Mouse (Mus musculus) kidney, embryonic 15.5 days (tissue): ENCODE measurements around the gene Sirpa. TPM values are rescaled to one million over a fixed set of nuclear protein-coding genes. Genes with fewer than 3 reads are reported as not detected.

Experiments used
- ATAC-seq: fragments of 200-750 bp; cut with Nextera tagmentation; replicated peaks from 2 replicates; pipeline ENCODE4 v1.8.0; 2017; ENCODE audit warnings: moderate TSS enrichment; ENCODE audit not compliant: low FRiP score
- H3K27ac ChIP-seq: fragments of 300-500 bp; sonication (generic); 2 replicates; pipeline ENCODE4 v1.5.1; 2015; ENCODE audit warnings: mild to moderate bottlenecking, inconsistent platforms
- H3K27me3 ChIP-seq: fragments of 300-500 bp; sonication (generic); 2 replicates; pipeline ENCODE4 v1.6.1; 2015; ENCODE audit warnings: inconsistent platforms
- H3K36me3 ChIP-seq: fragments of 300-500 bp; sonication (generic); 2 replicates; pipeline ENCODE4 v1.6.1; 2015; ENCODE audit warnings: inconsistent platforms
- H3K4me1 ChIP-seq: fragments of 300-500 bp; sonication (generic); 2 replicates; pipeline ENCODE4 v1.6.1; 2015; ENCODE audit warnings: inconsistent platforms
- H3K4me2 ChIP-seq: fragments of 300-500 bp; sonication (generic); 2 replicates; pipeline ENCODE4 v1.6.1; 2015; ENCODE audit warnings: moderate library complexity, mild to moderate bottlenecking, inconsistent platforms
- H3K4me3 ChIP-seq: fragments of 300-500 bp; sonication (generic); replicated peaks from 2 replicates; pipeline ENCODE4 v1.5.1; 2015; ENCODE audit warnings: mild to moderate bottlenecking, inconsistent platforms
- H3K9ac ChIP-seq: fragments of 300-500 bp; sonication (generic); 2 replicates; pipeline ENCODE4 v1.6.1; 2015; ENCODE audit warnings: mild to moderate bottlenecking, inconsistent platforms
- H3K9me3 ChIP-seq: fragments of 300-500 bp; sonication (generic); replicated peaks from 2 replicates; pipeline ENCODE4 v1.6.1; 2016; ENCODE audit warnings: inconsistent platforms
- WGBS: fragments of 180-500 bp; shearing (Covaris S2); methylation state at CpG from one replicate; pipeline ENCODE4 v1.1.7; 2015; ENCODE audit warnings: mixed read lengths; 5-methylcytosine and 5-hydroxymethylcytosine counted together
- polyA plus RNA-seq: library from polyadenylated mRNA; unstranded; fragments of >200 nt; fragmentation: Nextera tagmentation; extraction: Ambion mirVana; gene quantifications from 2 replicates; pipeline ENCODE4 v1.2.1, GENCODE M21; 2015

The Sirpa gene
- polyA plus RNA-seq, 1 experiment from 2014 or later = 30.6 TPM

DNA sequence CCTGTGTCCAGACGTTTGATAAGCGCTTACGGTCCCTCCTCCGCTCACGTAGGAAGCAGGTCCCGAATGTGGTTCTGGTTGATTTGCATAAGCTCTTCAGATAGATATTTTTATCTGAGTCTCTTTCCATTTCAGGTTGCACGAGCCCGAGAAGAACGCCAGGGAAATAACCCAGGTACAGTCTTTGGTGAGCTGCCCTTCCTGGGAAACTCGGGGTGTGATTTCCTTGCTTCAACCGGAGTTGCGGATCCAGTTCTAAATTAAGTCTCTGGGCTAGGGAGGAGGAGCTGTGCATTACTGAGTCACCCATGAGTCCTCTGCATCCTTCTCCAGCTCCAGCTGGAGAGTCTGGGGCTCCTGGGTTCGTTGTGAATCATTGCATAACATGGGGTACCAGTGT, 35.2 kb downstream of the Sirpa start:
- WGBS = 77% methylated on average over 13 of the region's 13 CpGs
- no peak overlapping the region for H3K9ac ChIP-seq
- H3K27me3 ChIP-seq = no peaks in the 10 kb centered on the region
- no peak for ATAC-seq
- no peak overlapping the region for H3K4me2 ChIP-seq
- no peak overlapping the region for H3K27ac ChIP-seq
- H3K4me1 ChIP-seq = 0 out of 2 replicates have a peak, but pooled peaks cover 12% of the 10 kb centered on the region
- H3K4me3 ChIP-seq = no peak overlapping the region
- H3K9me3 ChIP-seq = no peaks in the 10 kb centered on the region
- peaks cover 23% of the 10 kb centered on the region; the same call in 1 of the 2 replicates for H3K36me3 ChIP-seq

DNA sequence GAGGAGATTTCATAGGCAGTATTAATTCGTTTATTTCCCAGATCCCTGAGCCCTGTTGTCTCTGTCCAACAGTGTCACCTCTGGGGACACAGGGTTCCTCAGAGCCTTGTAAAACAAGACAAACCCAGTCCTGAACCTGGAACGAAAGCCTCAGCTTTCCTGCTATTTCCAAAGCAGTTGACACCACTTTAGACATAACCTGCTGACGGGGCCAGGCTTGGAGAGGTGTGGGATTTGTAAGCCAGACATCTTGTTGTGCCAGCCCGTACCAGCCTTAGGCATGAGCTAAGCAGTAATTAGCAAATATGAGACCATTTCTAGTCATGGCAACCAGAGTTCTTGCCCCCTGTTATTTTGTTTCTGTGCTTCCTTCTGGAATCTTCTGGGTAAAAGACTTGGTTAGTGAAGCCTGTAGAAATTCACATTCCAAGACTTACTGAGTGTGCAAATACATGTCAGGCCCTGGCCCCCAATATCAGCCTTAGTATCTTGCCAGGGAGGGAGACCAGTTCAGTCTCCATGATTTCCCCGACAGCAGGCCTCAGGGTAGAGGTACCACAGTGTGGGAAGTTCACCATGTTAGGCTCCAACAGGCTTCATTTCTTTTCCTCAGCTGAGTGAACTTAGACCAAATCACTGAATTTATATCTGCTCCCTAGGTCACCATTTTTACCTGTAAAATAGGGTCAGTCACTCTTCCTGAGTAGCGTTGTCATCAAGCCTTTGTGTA, 36.0 kb downstream of the Sirpa start:
- no peak overlapping the region for H3K4me3 ChIP-seq
- H3K4me1 ChIP-seq = 0 out of 2 replicates have a peak, but pooled peaks cover 15% of the 10 kb centered on the region
- ATAC-seq = no peak
- no peaks in the 10 kb centered on the region for H3K9me3 ChIP-seq
- H3K27ac ChIP-seq = no peak overlapping the region
- 88% methylated on average over 6 of the region's 6 CpGs for WGBS
- peaks cover 23% of the 10 kb centered on the region; the same call in 1 of the 2 replicates for H3K36me3 ChIP-seq
- H3K27me3 ChIP-seq = no peaks in the 10 kb centered on the region
- H3K9ac ChIP-seq = no peak overlapping the region
- no peak overlapping the region for H3K4me2 ChIP-seq

DNA sequence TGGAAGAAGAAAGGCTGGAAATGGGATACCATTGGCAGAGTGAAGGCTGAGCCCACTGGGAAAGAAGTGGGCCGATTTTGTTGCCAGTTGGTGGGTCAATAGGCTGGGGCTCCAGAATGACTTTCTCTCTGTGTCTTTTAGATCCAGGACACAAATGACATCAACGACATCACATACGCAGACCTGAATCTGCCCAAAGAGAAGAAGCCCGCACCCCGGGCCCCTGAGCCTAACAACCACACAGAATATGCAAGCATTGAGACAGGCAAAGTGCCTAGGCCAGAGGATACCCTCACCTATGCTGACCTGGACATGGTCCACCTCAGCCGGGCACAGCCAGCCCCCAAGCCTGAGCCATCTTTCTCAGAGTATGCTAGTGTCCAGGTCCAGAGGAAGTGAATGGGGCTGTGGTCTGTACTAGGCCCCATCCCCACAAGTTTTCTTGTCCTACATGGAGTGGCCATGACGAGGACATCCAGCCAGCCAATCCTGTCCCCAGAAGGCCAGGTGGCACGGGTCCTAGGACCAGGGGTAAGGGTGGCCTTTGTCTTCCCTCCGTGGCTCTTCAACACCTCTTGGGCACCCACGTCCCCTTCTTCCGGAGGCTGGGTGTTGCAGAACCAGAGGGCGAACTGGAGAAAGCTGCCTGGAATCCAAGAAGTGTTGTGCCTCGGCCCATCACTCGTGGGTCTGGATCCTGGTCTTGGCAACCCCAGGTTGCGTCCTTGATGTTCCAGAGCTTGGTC, 37.3 kb downstream of the Sirpa start:
- Histone ChIP-seq H3K4me2 (no peak overlapping the region), H3K27me3 (no peaks in the 10 kb centered on the region), H3K36me3 (peaks cover 23% of the 10 kb centered on the region; the same call in 1 of the 2 replicates), H3K9me3 (no peaks in the 10 kb centered on the region), H3K4me3 (no peak overlapping the region), H3K4me1 (0 out of 2 replicates have a peak, but pooled peaks cover 12% of the 10 kb centered on the region), H3K27ac (no peak overlapping the region), H3K9ac (no peak overlapping the region)
- ATAC-seq = no peak
- WGBS = 92% methylated on average over 15 of the region's 15 CpGs

DNA sequence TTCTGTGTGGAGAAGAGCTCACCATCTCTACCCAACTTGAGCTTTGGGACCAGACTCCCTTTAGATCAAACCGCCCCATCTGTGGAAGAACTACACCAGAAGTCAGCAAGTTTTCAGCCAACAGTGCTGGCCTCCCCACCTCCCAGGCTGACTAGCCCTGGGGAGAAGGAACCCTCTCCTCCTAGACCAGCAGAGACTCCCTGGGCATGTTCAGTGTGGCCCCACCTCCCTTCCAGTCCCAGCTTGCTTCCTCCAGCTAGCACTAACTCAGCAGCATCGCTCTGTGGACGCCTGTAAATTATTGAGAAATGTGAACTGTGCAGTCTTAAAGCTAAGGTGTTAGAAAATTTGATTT, 37.9 kb downstream of the Sirpa start:
- no peak for ATAC-seq
- H3K27me3 ChIP-seq = no peaks in the 10 kb centered on the region
- no peaks in the 10 kb centered on the region for H3K9me3 ChIP-seq
- no peak overlapping the region for H3K9ac ChIP-seq
- peaks cover 23% of the 10 kb centered on the region; the same call in 1 of the 2 replicates for H3K36me3 ChIP-seq
- H3K4me3 ChIP-seq = no peak overlapping the region
- WGBS = 86% methylated on average over 3 of the region's 3 CpGs
- H3K27ac ChIP-seq = no peak overlapping the region
- H3K4me2 ChIP-seq = no peak overlapping the region
- 0 out of 2 replicates have a peak, but pooled peaks cover 11% of the 10 kb centered on the region for H3K4me1 ChIP-seq

DNA sequence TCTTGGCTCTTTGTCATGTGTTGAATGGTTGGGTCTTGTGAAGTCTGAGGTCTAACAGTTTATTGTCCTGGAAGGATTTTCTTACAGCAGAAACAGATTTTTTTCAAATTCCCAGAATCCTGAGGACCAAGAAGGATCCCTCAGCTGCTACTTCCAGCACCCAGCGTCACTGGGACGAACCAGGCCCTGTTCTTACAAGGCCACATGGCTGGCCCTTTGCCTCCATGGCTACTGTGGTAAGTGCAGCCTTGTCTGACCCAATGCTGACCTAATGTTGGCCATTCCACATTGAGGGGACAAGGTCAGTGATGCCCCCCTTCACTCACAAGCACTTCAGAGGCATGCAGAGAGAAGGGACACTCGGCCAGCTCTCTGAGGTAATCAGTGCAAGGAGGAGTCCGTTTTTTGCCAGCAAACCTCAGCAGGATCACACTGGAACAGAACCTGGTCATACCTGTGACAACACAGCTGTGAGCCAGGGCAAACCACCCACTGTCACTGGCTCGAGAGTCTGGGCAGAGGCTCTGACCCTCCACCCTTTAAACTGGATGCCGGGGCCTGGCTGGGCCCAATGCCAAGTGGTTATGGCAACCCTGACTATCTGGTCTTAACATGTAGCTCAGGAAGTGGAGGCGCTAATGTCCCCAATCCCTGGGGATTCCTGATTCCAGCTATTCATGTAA, 38.5 kb downstream of the Sirpa start:
- H3K4me3 ChIP-seq = no peak overlapping the region
- H3K9ac ChIP-seq = no peak overlapping the region
- H3K27me3 ChIP-seq = no peaks in the 10 kb centered on the region
- H3K36me3 ChIP-seq = peaks cover 23% of the 10 kb centered on the region; the same call in 1 of the 2 replicates
- no peak overlapping the region for H3K4me2 ChIP-seq
- ATAC-seq = no peak
- no peak overlapping the region for H3K27ac ChIP-seq
- H3K4me1 ChIP-seq = 0 out of 2 replicates have a peak, but pooled peaks cover 11% of the 10 kb centered on the region
- 84% methylated on average over 7 of the region's 7 CpGs for WGBS
- H3K9me3 ChIP-seq = no peaks in the 10 kb centered on the region

DNA sequence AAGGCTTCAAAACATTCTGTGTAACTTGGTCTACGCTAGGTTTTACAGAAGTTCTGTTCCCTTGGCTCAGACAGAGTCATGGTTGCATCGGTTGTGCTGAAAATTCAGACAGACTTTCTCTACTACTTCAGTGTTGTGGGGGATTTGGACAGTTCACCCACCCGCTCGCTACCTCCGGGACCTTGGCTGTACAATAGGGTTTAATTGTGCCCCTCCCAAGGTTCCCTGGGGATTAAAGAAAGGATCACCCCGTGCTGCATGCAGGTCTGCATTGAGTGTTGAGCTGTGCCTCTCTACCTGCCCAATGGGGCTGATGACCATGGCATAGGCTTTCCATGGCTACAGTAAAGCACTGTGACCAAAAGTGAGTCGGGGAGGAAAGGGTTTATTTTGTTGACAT, 39.7 kb downstream of the Sirpa start:
- H3K9ac ChIP-seq = no peak overlapping the region
- no peaks in the 10 kb centered on the region for H3K27me3 ChIP-seq
- WGBS = 90% methylated on average over 7 of the region's 7 CpGs
- no peaks in the 10 kb centered on the region for H3K9me3 ChIP-seq
- H3K4me3 ChIP-seq = no peak overlapping the region
- no peak overlapping the region for H3K27ac ChIP-seq
- no peak overlapping the region for H3K4me2 ChIP-seq
- 0 out of 2 replicates have a peak, but pooled peaks cover 3% of the 10 kb centered on the region for H3K4me1 ChIP-seq
- H3K36me3 ChIP-seq = peaks cover 23% of the 10 kb centered on the region; the same call in 1 of the 2 replicates
- ATAC-seq = no peak

DNA sequence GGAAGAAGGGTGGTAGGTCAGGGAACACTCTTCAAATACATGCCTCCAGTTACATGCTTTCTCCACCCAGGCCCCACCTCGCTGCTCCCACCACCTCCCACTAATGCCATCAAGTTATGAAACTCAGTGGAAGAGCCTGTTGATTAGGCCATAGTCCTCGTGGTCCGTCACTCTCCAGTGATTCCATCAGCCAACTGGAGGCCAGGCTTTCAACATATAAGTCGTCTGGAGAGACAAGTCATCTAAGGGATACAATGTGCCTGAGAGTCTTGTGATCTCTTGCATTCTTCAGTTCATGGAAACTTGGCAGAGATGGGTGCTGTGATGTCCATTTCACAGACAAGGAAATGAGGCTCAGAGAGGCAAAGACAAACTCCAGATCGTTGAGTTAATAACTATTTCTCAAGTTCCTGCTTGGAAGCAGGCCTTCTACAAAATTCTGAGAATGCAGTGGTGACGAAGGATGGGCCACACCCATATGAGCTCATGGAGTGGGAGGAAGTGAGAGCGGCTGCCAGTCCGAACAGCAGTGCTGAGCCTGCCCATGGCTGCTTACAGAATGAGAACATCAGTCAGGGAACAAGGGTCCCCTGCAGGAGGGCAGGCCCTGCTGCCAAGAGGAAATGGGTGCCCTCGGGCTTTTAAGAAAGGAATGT, 40.6 kb downstream of the Sirpa start:
- H3K4me2 ChIP-seq = no peak overlapping the region
- no peaks in the 10 kb centered on the region for H3K9me3 ChIP-seq

DNA sequence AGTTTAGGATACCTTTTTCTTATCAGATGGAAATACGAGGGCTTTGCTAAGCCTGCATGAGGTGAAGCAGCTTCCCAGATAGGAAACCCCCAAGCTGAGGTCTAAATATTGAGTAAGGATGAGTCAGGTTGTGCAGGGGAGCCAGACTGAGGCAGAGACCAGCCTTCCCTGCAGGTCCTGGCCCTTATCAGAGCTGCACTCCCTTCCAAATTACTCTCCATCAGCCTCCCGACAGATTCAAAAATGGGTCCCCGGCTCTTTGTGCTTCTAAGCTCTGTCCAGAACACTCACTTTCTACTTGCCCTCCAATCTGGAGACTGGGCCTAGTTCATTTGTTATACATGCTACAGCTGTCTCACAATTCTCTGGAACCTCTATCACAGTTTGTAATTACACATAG, 41.3 kb downstream of the Sirpa start:
- H3K27ac ChIP-seq = no peak overlapping the region
- no peak for ATAC-seq
- WGBS = 73% methylated on average over 3 of the region's 3 CpGs

More for the DNA sequence above, 40.6 kb downstream of the Sirpa start:
- 63% methylated on average over 9 of the region's 9 CpGs for WGBS
- no peak for ATAC-seq
- no peak overlapping the region for H3K27ac ChIP-seq
- H3K4me3 ChIP-seq = no peak overlapping the region
- H3K36me3 ChIP-seq = peaks cover 23% of the 10 kb centered on the region; the same call in 1 of the 2 replicates
- no peaks in the 10 kb centered on the region for H3K27me3 ChIP-seq
- no peak overlapping the region for H3K9ac ChIP-seq
- H3K4me1 ChIP-seq = 0 out of 2 replicates have a peak, but pooled peaks cover 3% of the 10 kb centered on the region

DNA sequence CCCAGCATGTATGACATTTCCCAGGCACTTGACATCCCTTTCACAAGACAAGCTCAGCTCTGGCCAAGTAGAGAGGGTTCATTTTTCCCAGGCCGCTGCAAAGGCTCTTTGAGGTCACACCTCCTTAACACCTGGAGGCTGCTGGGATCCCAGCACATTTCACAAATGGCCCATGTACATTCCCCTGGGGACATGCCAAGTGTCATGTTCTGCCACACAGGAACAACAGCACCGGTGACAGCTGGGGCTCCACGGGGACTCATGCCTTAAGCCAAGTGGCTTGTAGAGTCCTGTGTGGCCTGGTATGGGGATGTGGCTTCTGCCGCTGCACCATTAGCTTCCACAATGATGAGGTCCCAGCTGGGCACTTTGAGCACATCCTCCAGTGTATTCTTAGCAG, 60.0 kb downstream of the Sirpa start:
- H3K4me2 ChIP-seq = no peak overlapping the region
- no peaks in the 10 kb centered on the region for H3K27me3 ChIP-seq
- no peak overlapping the region for H3K4me3 ChIP-seq
- H3K9me3 ChIP-seq = no peaks in the 10 kb centered on the region
- no peak for ATAC-seq
- 51% methylated on average over 4 of the region's 4 CpGs for WGBS
- H3K27ac ChIP-seq = no peak overlapping the region
- H3K36me3 ChIP-seq = no peaks in the 10 kb centered on the region
- H3K4me1 ChIP-seq = no peaks in the 10 kb centered on the region
- H3K9ac ChIP-seq = no peak overlapping the region

More for the DNA sequence above, 41.3 kb downstream of the Sirpa start:
- no peak overlapping the region for H3K9ac ChIP-seq
- peaks cover 19% of the 10 kb centered on the region; the same call in 1 of the 2 replicates for H3K36me3 ChIP-seq
- no peak overlapping the region for H3K4me3 ChIP-seq
- H3K4me1 ChIP-seq = 0 out of 2 replicates have a peak, but pooled peaks cover 3% of the 10 kb centered on the region
- H3K4me2 ChIP-seq = no peak overlapping the region
- no peaks in the 10 kb centered on the region for H3K9me3 ChIP-seq
- no peaks in the 10 kb centered on the region for H3K27me3 ChIP-seq

DNA sequence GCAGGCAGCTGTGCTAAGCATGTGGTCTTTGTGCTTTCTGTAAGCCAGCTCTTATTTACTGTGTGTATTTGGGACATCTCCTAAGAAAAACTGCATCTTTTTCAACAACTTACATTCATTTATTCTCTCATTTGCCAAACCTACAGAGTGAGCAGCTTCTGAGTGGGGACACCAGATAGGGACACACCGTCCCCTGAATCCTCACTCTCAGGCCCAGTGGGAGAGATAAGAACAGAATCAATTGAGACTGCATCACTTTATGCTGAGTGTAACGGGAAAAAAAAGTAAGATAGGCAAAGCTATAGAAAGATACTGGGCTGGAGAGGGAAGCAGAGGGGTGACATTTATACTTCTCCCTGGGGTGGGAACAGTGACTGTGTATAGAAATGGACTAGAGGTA, 61.0 kb downstream of the Sirpa start:
- no peak for ATAC-seq
- Histone ChIP-seq H3K27ac (no peak overlapping the region), H3K36me3 (no peaks in the 10 kb centered on the region), H3K4me2 (no peak overlapping the region), H3K27me3 (no peaks in the 10 kb centered on the region), H3K4me1 (no peaks in the 10 kb centered on the region), H3K9me3 (no peaks in the 10 kb centered on the region), H3K4me3 (no peak overlapping the region), H3K9ac (no peak overlapping the region)
- 93% methylated on average over 2 of the region's 2 CpGs for WGBS

DNA sequence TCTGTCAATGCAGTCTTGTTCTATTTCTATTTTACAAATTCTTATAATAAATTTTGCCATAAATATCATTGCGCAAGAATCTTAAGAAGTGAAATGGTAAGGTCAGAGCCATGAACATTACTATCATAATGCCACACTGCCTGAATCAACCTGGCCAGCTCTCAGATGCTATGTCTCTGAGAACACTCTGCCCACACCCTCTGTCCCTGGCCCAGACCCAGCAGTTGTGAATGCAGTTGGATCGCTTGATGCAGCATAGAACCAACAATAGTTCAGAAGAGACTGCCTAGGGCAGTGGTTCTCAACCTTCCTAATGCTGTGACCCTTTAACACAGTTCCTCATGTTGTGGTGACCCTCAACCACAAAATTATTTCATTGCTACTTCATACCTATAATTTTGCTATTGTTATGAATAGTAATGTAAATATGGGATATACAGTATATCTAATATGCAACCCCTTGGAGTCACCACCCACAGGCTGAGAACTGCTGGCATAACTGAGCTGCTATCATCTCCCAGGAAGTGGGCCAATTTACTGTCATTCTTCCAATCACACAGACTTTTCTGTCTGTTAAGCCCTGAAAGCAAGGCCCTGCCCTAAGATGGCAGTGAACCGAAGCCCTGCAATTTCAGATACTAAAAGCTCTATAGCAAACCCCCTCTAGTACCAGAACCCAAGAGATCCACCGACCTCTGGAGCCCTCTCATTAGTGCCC, 61.8 kb downstream of the Sirpa start:
- H3K27me3 ChIP-seq = no peaks in the 10 kb centered on the region
- WGBS = 86% methylated on average over 4 of the region's 4 CpGs
- no peak overlapping the region for H3K4me3 ChIP-seq
- no peaks in the 10 kb centered on the region for H3K4me1 ChIP-seq
- no peaks in the 10 kb centered on the region for H3K36me3 ChIP-seq
- H3K9ac ChIP-seq = no peak overlapping the region
- no peak overlapping the region for H3K4me2 ChIP-seq
- no peak overlapping the region for H3K27ac ChIP-seq
- no peaks in the 10 kb centered on the region for H3K9me3 ChIP-seq
- ATAC-seq = no peak
